Mouse (Mus musculus) limb, embryonic 14.5 days (tissue): ENCODE results near the gene Rnf123. TPM values are rescaled to one million over a fixed set of nuclear protein-coding genes. Genes with fewer than 3 reads are reported as not detected.
A peak's percentile ranks its signal among the peaks of the same experiment; 100 is the strongest.

ENCODE experiments used
- ATAC-seq: fragments of 200-750 bp; cut with Nextera tagmentation; 2 replicates; pipeline ENCODE4 v1.8.0; 2017; ENCODE audit warnings: low read depth, moderate number of reproducible peaks, moderate TSS enrichment; ENCODE audit not compliant: low FRiP score
- DNase-seq: peaks from one replicate; pipeline ENCODE4 v3.0.0-alpha.2; 2015; ENCODE audit warnings: low spot score
- H3K27ac ChIP-seq: fragments of 300-500 bp; sonication (generic); replicated peaks from 2 replicates; pipeline ENCODE4 v1.5.1; 2014; ENCODE audit warnings: low read depth, mild to moderate bottlenecking, low read length, moderate library complexity, mixed read lengths
- H3K27me3 ChIP-seq: fragments of 300-500 bp; sonication (generic); 2 replicates; pipeline ENCODE4 v1.6.1; 2014; ENCODE audit warnings: low read length, mixed read lengths; ENCODE audit not compliant: control insufficient read depth, insufficient read depth
- H3K36me3 ChIP-seq: fragments of 300-500 bp; sonication (generic); 2 replicates; pipeline ENCODE4 v1.6.1; 2014; ENCODE audit warnings: mild to moderate bottlenecking, low read length, moderate library complexity, mixed read lengths; ENCODE audit not compliant: control insufficient read depth, insufficient read depth
- H3K4me1 ChIP-seq: fragments of 300-500 bp; sonication (generic); 2 replicates; pipeline ENCODE4 v1.6.1; 2014; ENCODE audit warnings: antibody characterized with exemption, low read length, mixed read lengths; ENCODE audit not compliant: control insufficient read depth, insufficient read depth
- H3K4me2 ChIP-seq: fragments of 300-500 bp; sonication (generic); replicated peaks from 2 replicates; pipeline ENCODE4 v1.6.1; 2014; ENCODE audit warnings: low read depth, mild to moderate bottlenecking, low read length, moderate library complexity; ENCODE audit not compliant: severe bottlenecking
- H3K4me3 ChIP-seq: fragments of 300-500 bp; sonication (generic); replicated peaks from 2 replicates; pipeline ENCODE4 v1.5.1; 2014; ENCODE audit warnings: low read length
- H3K9ac ChIP-seq: fragments of 300-500 bp; sonication (generic); 2 replicates; pipeline ENCODE4 v1.6.1; 2014; ENCODE audit warnings: mild to moderate bottlenecking, low read depth, low read length, moderate library complexity; ENCODE audit not compliant: severe bottlenecking
- H3K9me3 ChIP-seq: fragments of 300-500 bp; sonication (generic); 2 replicates; pipeline ENCODE4 v1.6.1; 2016; ENCODE audit warnings: low read length; ENCODE audit not compliant: control insufficient read depth
- POLR2A ChIP-seq: fragments of 200-500 bp; IDR thresholded peaks from 2 replicates; pipeline ENCODE4 v1.8.0; 2012; ENCODE audit warnings: inconsistent platforms, mild to moderate bottlenecking, moderate library complexity, borderline replicate concordance; ENCODE audit not compliant: insufficient read depth, insufficient read length; ENCODE audit errors: extremely low read depth
- WGBS: fragments of 180-500 bp; shearing (Covaris S2); extraction: QIAGEN DNeasy Blood & Tissue Kit; methylation state at CpG from one replicate; pipeline ENCODE4 v1.1.7; 2014; 5-methylcytosine and 5-hydroxymethylcytosine counted together
- polyA plus RNA-seq, 2 experiments: library from polyadenylated mRNA; depleted of rRNA in 1 of 2; stranded (reverse) in 1 of 2; unstranded in 1 of 2; fragments of >200 nt; fragmentation: Nextera tagmentation in 1 of 2; extraction: Ambion mirVana in 1 of 2; gene quantifications; 2 replicates each; pipeline versions ENCODE4 v1.2.1 to v1.2.3; 2012 to 2014

Gene Rnf123
- polyA plus RNA-seq, 2 experiments, result 32.4 to 67.9 TPM

DNA sequence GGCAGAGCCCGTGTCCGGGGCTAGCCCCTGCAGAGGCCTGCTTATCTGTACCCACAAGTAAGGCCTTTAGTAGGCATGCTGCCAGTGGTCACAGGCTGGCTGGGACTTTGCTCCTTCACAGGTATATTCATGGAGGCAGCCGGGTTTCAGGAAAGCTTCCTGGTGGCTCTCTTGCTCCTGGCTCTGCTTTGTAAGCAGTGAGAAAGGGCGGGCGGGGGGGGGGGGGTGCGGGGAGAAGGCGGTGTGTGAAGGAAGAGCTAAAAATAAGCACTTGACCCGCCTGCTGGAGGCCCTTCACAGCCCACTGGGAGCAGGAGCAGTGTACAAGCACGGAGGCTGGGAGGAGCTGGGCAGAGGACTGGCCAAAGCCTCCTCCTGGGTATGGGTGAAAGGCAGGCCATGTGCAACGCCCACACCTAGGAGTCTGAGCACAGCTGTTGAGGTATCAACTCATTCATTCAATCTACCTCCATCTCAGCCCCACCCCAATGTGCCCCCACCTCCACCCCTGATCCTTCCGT lies 36.8 kb upstream of the Rnf123 start:
- ATAC-seq (peak; percentile 39; the same call in 1 of the 2 replicates), DNase-seq (no peak)
- 68% methylated on average over 5 of the region's 11 CpGs for WGBS
- Histone ChIP-seq H3K27ac (0 out of 2 replicates have a peak overlapping the region, but pooled peaks have one; percentile 41), H3K9ac (no peak overlapping the region), H3K4me1 (peaks cover 10% of the 10 kb centered on the region; the same call in 1 of the 2 replicates), H3K4me3 (no peak overlapping the region), H3K4me2 (no peak overlapping the region), H3K36me3 (no peaks in the 10 kb centered on the region), H3K27me3 (no peaks in the 10 kb centered on the region), H3K9me3 (no peaks in the 10 kb centered on the region)
- no peak for TF ChIP-seq POLR2A

DNA sequence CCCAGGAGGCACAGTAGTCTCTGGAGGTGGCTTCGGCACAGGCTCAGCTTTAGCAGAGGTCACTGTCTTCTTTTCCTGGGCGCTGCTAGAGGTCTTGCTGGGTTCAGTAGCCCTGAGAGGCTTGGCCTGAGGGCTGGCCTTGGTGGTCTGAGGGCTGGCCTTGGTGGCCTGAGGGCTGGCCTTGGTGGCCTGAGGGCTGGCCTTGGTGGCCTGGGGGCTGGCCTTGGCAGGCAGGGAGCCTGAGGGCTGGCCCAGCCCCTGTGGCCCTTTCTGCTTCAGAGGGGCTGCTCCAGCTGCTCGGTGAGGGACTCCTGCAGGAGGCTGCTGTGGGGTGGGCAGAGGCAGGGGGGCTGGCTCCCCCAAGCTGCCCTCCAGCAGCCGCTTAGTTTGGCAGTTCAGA lies 34.0 kb upstream of the Rnf123 start:
- Histone ChIP-seq H3K9ac (no peak overlapping the region), H3K27ac (peak overlapping the region; percentile 58), H3K4me2 (no peak overlapping the region), H3K4me1 (peaks cover 7% of the 10 kb centered on the region; the same call in 1 of the 2 replicates), H3K27me3 (no peaks in the 10 kb centered on the region), H3K9me3 (no peaks in the 10 kb centered on the region), H3K4me3 (no peak overlapping the region), H3K36me3 (no peaks in the 10 kb centered on the region)
- 60% methylated on average over 4 of the region's 4 CpGs for WGBS
- peak; percentile 42; the same call in 1 of the 2 replicates for ATAC-seq
- no peak for TF ChIP-seq POLR2A
- no peak for DNase-seq

DNA sequence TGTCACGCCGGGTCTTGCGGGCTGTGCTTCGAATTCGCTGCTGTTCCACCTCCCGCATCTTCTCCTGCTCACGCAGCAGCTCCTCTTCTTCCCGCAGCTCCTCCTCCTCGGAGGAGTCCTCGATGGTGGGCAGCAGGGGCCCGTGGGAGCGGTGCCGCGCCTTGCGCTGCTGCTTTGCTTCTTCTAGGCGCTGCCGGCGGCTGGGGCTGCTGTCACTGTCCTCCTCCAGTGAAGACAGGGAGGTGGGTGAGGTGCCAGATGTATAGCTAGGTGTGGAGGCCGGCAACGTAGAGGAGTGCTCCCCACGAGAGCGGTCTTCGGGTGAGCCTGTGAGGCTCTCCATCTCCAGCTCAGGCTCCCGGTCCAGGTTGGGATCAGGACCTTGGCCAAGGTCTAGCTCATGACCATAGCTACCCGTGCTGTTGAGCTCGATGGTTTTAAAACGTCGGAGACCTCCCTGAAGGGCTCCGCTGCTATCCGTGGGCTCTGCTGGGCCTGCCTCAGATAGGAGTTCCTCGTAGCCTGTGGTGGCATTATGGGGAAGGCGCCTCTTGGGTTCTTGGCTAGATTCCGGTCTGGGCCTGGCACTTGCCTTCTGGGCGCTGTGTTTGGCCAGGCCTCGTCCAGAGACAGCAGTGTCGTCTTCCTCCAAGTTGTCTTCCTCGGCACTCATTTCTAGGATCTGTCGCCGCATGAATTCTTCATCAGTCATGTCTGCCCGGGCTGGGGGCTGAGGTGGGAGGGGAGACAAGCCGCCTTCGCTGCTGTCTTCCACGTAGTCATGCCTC lies 32.3 kb upstream of the Rnf123 start:
- H3K36me3 ChIP-seq, result no peaks in the 10 kb centered on the region
- 0 out of 2 replicates have a peak overlapping the region, but pooled peaks have one; percentile 21 for H3K9ac ChIP-seq
- ATAC-seq (no peak), DNase-seq (no peak)
- H3K27me3 ChIP-seq, result no peaks in the 10 kb centered on the region
- no peak overlapping the region for H3K4me3 ChIP-seq
- no peak for TF ChIP-seq POLR2A
- H3K27ac ChIP-seq, result no peak overlapping the region
- H3K4me1 ChIP-seq, result peaks cover 16% of the 10 kb centered on the region
- 69% methylated on average over 43 of the region's 43 CpGs for WGBS
- H3K4me2 ChIP-seq, result no peak overlapping the region
- H3K9me3 ChIP-seq, result no peaks in the 10 kb centered on the region

DNA sequence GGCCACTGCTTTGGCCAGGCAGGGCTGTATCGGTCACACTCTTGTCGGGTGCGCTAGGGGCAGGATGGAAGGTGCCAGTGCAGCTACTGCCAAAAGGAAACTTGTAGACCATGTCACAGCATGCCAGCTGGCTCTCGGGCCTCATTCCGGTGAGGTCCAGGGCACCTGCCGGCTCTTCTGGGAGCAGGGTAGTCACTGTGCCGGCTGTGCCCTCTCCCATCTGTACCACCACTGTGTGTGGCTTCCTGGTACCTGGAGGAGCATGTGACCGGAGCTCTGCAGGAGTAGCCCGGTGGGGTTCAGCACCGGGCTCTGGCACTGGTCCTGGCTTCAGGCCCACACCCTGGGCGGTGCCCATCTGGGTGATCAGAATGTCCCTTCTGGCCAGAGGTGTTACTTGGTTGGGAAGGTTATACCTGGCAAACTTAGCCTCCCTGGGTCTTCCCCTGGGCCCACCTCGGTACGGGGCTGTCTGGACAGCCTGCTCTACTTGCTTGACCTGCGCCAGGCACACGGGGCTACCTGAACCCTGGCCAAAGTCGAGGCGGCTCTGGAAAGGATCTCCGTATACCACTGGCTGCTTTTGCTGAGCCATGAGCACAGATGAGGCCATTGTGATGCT lies 29.7 kb upstream of the Rnf123 start:
- TF ChIP-seq POLR2A, result no peak
- H3K4me1 ChIP-seq, result peaks cover 12% of the 10 kb centered on the region
- no peak for ATAC-seq
- no peaks in the 10 kb centered on the region for H3K36me3 ChIP-seq
- no peaks in the 10 kb centered on the region for H3K27me3 ChIP-seq
- H3K4me2 ChIP-seq, result no peak overlapping the region
- WGBS, result 92% methylated on average over 18 of the region's 18 CpGs
- no peak overlapping the region for H3K27ac ChIP-seq
- H3K4me3 ChIP-seq, result no peak overlapping the region
- H3K9ac ChIP-seq, result no peak overlapping the region
- no peak for DNase-seq
- H3K9me3 ChIP-seq, result no peaks in the 10 kb centered on the region

DNA sequence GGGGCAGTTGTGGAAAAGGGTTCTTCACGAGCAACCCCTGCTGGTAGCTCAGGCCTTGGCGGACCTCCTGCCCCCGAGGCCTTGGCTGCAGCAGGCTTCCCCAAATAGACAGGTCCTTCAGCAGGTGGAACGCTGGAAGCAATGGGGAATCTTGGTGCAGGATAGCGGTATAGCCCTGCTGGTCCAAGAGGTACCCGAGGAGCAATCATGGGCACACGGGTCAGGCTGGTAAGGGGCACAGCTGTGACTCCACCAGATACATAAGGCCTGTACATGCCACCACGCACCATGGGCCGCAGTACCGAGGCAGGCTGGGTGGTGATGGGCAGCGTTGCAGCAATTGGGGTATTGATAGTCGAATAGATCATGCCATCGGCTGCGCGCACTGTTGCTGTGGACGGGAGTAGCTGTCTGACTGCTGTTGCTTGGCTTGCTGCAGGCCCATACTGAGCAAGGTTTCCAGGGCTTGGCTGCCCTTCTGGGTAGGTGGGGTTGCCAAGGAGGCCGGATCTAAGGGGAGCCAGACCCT lies 28.5 kb upstream of the Rnf123 start:
- Histone ChIP-seq H3K27me3 (no peaks in the 10 kb centered on the region), H3K4me2 (peak overlapping the region; percentile 52), H3K27ac (no peak overlapping the region), H3K4me1 (peaks cover 9% of the 10 kb centered on the region), H3K4me3 (peak overlapping the region; percentile 26), H3K9ac (peak overlapping the region; percentile 61), H3K36me3 (no peaks in the 10 kb centered on the region), H3K9me3 (no peaks in the 10 kb centered on the region)
- no peak for TF ChIP-seq POLR2A
- ATAC-seq (0 out of 2 replicates have a peak, but pooled peaks have one; percentile 7), DNase-seq (no peak)
- whole genome bisulfite sequencing, result 75% methylated on average over 17 of the region's 17 CpGs
